Mouse (Mus musculus) liver, adult 2 months (tissue): ENCODE results near the gene Kcnq5.

Experiments
- CTCF ChIP-seq: fragments of 200-500 bp; IDR thresholded peaks from 2 replicates; pipeline ENCODE4 v1.5.1; 2011; ENCODE audit warnings: low read depth, low read length, control low read depth
- POLR2A ChIP-seq: fragments of 200-500 bp; IDR thresholded peaks from 2 replicates; pipeline ENCODE4 v1.6.1; 2011; ENCODE audit warnings: low read length, control low read depth; ENCODE audit not compliant: insufficient read depth; ENCODE audit errors: extremely low read depth

DNA sequence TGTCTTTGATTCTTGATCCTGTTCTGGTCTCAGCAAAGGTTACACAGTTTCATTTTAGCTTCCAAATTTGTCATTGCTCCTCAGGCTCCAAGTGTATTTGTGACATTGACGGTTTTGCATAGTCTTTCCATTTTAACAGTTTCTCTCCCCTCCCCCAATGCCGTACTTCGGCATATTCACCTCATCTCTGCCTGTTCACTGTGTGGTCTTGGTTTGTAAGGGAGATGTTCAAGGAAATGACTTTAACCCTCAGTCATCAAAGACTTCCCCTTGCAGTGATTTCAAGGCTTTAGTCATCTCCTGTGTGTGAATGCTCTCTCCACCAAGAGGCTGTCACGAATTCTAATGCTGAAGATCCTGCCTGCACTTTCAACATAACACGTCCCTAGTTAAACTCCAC, 181.0 kb downstream of the Kcnq5 start:
- TF ChIP-seq CTCF = no peak
- TF ChIP-seq POLR2A = no peak
